ENCODE assay signal across 9 mouse cellular contexts in the genomic region with DNA sequence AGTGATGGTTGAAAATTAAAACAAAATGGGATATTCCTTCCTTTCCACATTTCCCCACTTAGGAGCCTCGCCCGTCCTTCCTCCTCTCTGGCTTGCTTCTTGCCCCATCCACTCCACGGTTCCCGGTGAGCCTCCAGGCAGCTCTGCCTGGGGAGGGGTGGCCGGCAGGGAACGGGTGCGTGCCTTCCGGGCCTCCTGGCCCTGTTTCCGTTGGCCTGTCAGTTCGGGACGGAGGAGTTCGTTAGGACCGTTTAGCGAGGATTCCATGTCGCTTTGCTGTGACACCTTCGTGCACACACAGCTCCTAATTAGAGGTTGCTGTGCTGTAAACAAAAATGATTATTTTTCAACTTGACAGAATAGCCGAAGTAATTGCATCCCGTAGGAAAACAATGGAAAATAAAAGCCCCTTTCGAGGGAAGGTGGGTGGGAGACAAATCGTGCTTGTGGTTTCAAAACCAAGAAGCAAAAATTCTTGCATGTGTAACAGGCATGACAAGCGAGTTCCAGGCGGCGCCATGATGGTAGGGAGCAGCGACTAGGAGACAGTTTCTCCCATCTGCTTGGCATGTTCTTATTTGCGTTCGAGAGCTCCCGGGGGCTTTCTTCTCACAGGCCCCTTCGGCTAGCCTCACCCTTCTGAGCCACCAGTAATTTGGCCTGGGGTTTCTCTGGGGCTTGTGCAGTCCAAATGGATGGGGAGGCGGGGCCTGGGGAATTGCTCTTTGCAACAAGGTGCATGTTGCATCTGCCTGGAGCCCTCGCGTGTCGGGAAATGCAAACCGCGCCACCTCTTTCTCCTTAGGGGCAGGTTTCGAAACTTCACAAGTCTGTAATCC. TPM values are rescaled to one million over a fixed set of nuclear protein-coding genes. Genes with fewer than 3 reads are reported as not detected.
A peak's percentile ranks its signal among the peaks of the same experiment; 100 is the strongest.
DNase-seq lines count a peak whose midpoint lies in the region; ATAC-seq and TF ChIP-seq lines count a peak whose summit lies in the region.
"Had no signal": no experiment of that assay in that cellular context is flagged by ENCODE, and none has a peak within 500 bp of the region (broad histone marks: within the 10 kb centered on the region; RNA-seq: fewer than 3 reads in every experiment).

No protein-coding gene starts in this region.

- H3K4me3 ChIP-seq in heart, adult 2 months = peak overlapping the region; percentile 34
- H3K4me3 ChIP-seq in neural tube, embryonic 13.5 days = peak overlapping the region; percentile 81

- DNase-seq in heart, adult 2 months = no peak
- DNase-seq in heart, adult 8-10 months (ENCODE audit: low spot score) = no peak
- DNase-seq in right cerebral cortex, postnatal 10 days (ENCODE audit: low spot score in 2 of 2) = peak; percentile 53 to 58
- DNase-seq in right cerebral cortex, adult 18-20 months = no peak
- DNase-seq in induced T-regulatory cell, adult 2 months (ENCODE audit: low read depth) = peak; percentile 10
- no peak for DNase-seq in gastrocnemius, postnatal 14 days
- DNase-seq in urinary bladder, postnatal 10 days (ENCODE audit: low spot score) = no peak

- 19% methylated on average over 35 of the region's 35 CpGs for WGBS in heart, adult 2 months
- WGBS in neural tube, embryonic 13.5 days = 3% methylated on average over 35 of the region's 35 CpGs

- H3K9ac ChIP-seq in heart, adult 2 months (ENCODE audit: low read depth, low read length) = peak overlapping the region; percentile 44; the same call in 1 of the 2 replicates
- H3K9ac ChIP-seq in neural tube, embryonic 13.5 days = peak overlapping the region; percentile 95

- peak overlapping the region; percentile 88 for H3K4me2 ChIP-seq in neural tube, embryonic 13.5 days

- peak; percentile 3; the same call in 1 of the 2 replicates for ATAC-seq in neural tube, embryonic 13.5 days (ENCODE audit: low read depth)

- no peaks in the 10 kb centered on the region for H3K79me2 ChIP-seq in heart, adult 2 months (replicated peaks; ENCODE audit: control insufficient read depth, insufficient read depth, low read length)

- no peak for TF ChIP-seq EP300 in heart, adult 2 months (IDR thresholded peaks at IDR 0.05; ENCODE audit: insufficient read depth, low read depth, low read length)

- intact Hi-C loops in heart, adult 2 months (cut with DNase I) = loop anchor here (5.0 kb wide), 1 partner anchor 120 kb away; no protein-coding TSS in a partner anchor
- intact Hi-C loops in gastrocnemius, postnatal 14 days (cut with DNase I; ENCODE audit: low total_unique reads) = loop anchor here (10.0 kb wide), 1 partner anchor 112 kb away; no protein-coding TSS in a partner anchor

- no peaks in the 10 kb centered on the region for H3K27me3 ChIP-seq in heart, adult 2 months (ENCODE audit: control insufficient read depth, insufficient read depth, low read length)
- no peaks in the 10 kb centered on the region; the same call in 1 of the 2 replicates for H3K27me3 ChIP-seq in neural tube, embryonic 13.5 days

- H3K4me1 ChIP-seq in heart, adult 2 months (ENCODE audit: control insufficient read depth, insufficient read depth, low read length) = no peaks in the 10 kb centered on the region; the same call in 1 of the 2 replicates
- peaks cover 57% of the 10 kb centered on the region for H3K4me1 ChIP-seq in neural tube, embryonic 13.5 days (replicated peaks)

- no peak for TF ChIP-seq POLR2A in heart, adult 2 months (IDR thresholded peaks at IDR 0.05; ENCODE audit: insufficient read depth, low read depth, low read length)

- no peak overlapping the region for H3K27ac ChIP-seq in heart, adult 2 months
- peak overlapping the region; percentile 98 for H3K27ac ChIP-seq in neural tube, embryonic 13.5 days (replicated peaks)

- no peaks in the 10 kb centered on the region for H3K36me3 ChIP-seq in heart, adult 2 months (ENCODE audit: control insufficient read depth, insufficient read depth, low read length)
- H3K36me3 ChIP-seq in neural tube, embryonic 13.5 days = peaks cover 9% of the 10 kb centered on the region

- no peak for TF ChIP-seq CTCF in heart, adult 2 months (IDR thresholded peaks at IDR 0.05)

- H3K9me3 ChIP-seq in neural tube, embryonic 13.5 days = no peaks in the 10 kb centered on the region

RNA-seq across cellular contexts. Expression of gene Gnao1, which starts 3.0 kb away (rescaled TPM):
- 10 to 100 TPM; 22.4 to 23.7 TPM for total RNA-seq in heart, adult 2 months (2021)
- 26.7 and 28.3 TPM in 2 replicates for polyA plus RNA-seq in heart, adult 2 months (2012; rRNA removed)
- 10 to 100 TPM; 18.5 to 26.9 (median 21.6) TPM for total RNA-seq in heart, adult 8-10 months (2022)
- polyA plus RNA-seq in neural tube, embryonic 13.5 days (2015; fragmentation: Nextera tagmentation; extraction: Ambion mirVana) = 160 and 173 TPM in 2 replicates
- total RNA-seq in gastrocnemius, postnatal 14 days (2021) = 10 to 100 TPM; 11.1 to 11.6 TPM
- total RNA-seq: neutrophil, adult 5-6 weeks had no signal

Comparison
In these comparisons a context has a peak if more than half of its experiments do, and no peak if none do; other contexts are left out.
1. DNase-seq: peak in right cerebral cortex, postnatal 10 days (2 of 2) and induced T-regulatory cell, adult 2 months (single experiment); none in heart, adult 2 months (0 of 2), heart, adult 8-10 months (single experiment), right cerebral cortex, adult 18-20 months (single experiment), gastrocnemius, postnatal 14 days (single experiment) and urinary bladder, postnatal 10 days (single experiment).